Comparison of ENCODE assay signal across 8 mouse cellular contexts in genomic region chr11:94472585-94472915, GRCm38 (mm10). TPM values are rescaled to one million over a fixed set of nuclear protein-coding genes. Genes with fewer than 3 reads are reported as not detected.
DNase-seq lines count a peak whose midpoint lies in the region; ATAC-seq and TF ChIP-seq lines count a peak whose summit lies in the region.
"Had no signal": no experiment of that assay in that cellular context is flagged by ENCODE, and none has a peak within 500 bp of the region (broad histone marks: within the 10 kb centered on the region; RNA-seq: fewer than 3 reads in every experiment).

No protein-coding gene starts in this region.

- WGBS in forebrain, embryonic 11.5 days = 0% methylated on average over 15 of the region's 15 CpGs
- WGBS in intestine, embryonic 15.5 days = 2% methylated on average over 15 of the region's 15 CpGs
- under 1% methylated on average over 15 of the region's 15 CpGs for WGBS in neural tube, embryonic 15.5 days

- intact Hi-C loops in left cerebral cortex, adult 2 months (cut with DNase I) = loop anchor here (5.0 kb wide), 2 partner anchors 145 to 260 kb away; partner anchors contain the start of genes Ankrd40 and Tob1
- intact Hi-C loops in left cerebral cortex, postnatal 14 days (cut with DNase I) = loop anchor here (5.0 kb wide), 1 partner anchor 50 kb away; no protein-coding TSS in a partner anchor

- H3K4me3 ChIP-seq in left cerebral cortex, adult 2 months = peak overlapping the region; percentile 81
- H3K4me3 ChIP-seq in forebrain, embryonic 11.5 days (ENCODE audit: low read depth, low read length) = peak overlapping the region; percentile 77
- H3K4me3 ChIP-seq in intestine, embryonic 15.5 days (replicated peaks) = peak overlapping the region; percentile 75
- peak overlapping the region; percentile 92 for H3K4me3 ChIP-seq in neural tube, embryonic 15.5 days (replicated peaks)

- H3K27me3 ChIP-seq in forebrain, embryonic 11.5 days (ENCODE audit: control insufficient read depth, insufficient read depth, low read length) = peaks cover 22% of the 10 kb centered on the region
- peaks cover 46% of the 10 kb centered on the region for H3K27me3 ChIP-seq in intestine, embryonic 15.5 days (replicated peaks)
- peaks cover 19% of the 10 kb centered on the region for H3K27me3 ChIP-seq in neural tube, embryonic 15.5 days (replicated peaks)

- peaks cover 29% of the 10 kb centered on the region for H3K4me1 ChIP-seq in forebrain, embryonic 11.5 days (replicated peaks; ENCODE audit: control insufficient read depth, insufficient read depth, low read length)
- H3K4me1 ChIP-seq in intestine, embryonic 15.5 days (replicated peaks) = peaks cover 59% of the 10 kb centered on the region
- peaks cover 77% of the 10 kb centered on the region for H3K4me1 ChIP-seq in neural tube, embryonic 15.5 days

- no peak for ATAC-seq in forebrain, embryonic 11.5 days (replicated peaks; ENCODE audit: low FRiP score)
- no peak for ATAC-seq in intestine, embryonic 15.5 days
- ATAC-seq in neural tube, embryonic 15.5 days (ENCODE audit: low FRiP score) = no peak

- no peaks in the 10 kb centered on the region for H3K9me3 ChIP-seq in forebrain, embryonic 11.5 days (ENCODE audit: control insufficient read depth, low read length)
- no peaks in the 10 kb centered on the region for H3K9me3 ChIP-seq in intestine, embryonic 15.5 days
- H3K9me3 ChIP-seq in neural tube, embryonic 15.5 days (replicated peaks) = no peaks in the 10 kb centered on the region

- no peak for DNase-seq in left cerebral cortex, adult 2 months (ENCODE audit: extremely low spot score in 1 of 2, low spot score in 2 of 2)
- no peak for DNase-seq in left cerebral cortex, postnatal 14 days (ENCODE audit: low spot score in 2 of 2)
- no peak for DNase-seq in forebrain, embryonic 11.5 days (ENCODE audit: low spot score)
- no peak for DNase-seq in Muller cell, postnatal 12 days (ENCODE audit: inconsistent ontology term)
- no peak for DNase-seq in urinary bladder, adult 18-20 months (ENCODE audit: low spot score in 2 of 2)
- DNase-seq: adrenal gland, postnatal 14 days had no signal

- TF ChIP-seq CTCF in left cerebral cortex, adult 2 months (IDR thresholded peaks at IDR 0.05) = no peak

- peak overlapping the region; percentile 100 for H3K4me2 ChIP-seq in forebrain, embryonic 11.5 days (ENCODE audit: low read depth, low read length, severe bottlenecking)
- peak overlapping the region; percentile 94 for H3K4me2 ChIP-seq in intestine, embryonic 15.5 days (replicated peaks)
- H3K4me2 ChIP-seq in neural tube, embryonic 15.5 days = peak overlapping the region; percentile 92

- no peaks in the 10 kb centered on the region for H3K36me3 ChIP-seq in forebrain, embryonic 11.5 days (ENCODE audit: control insufficient read depth, insufficient read depth, low read length)
- no peaks in the 10 kb centered on the region for H3K36me3 ChIP-seq in intestine, embryonic 15.5 days
- H3K36me3 ChIP-seq in neural tube, embryonic 15.5 days = no peaks in the 10 kb centered on the region

- H3K27ac ChIP-seq in left cerebral cortex, adult 2 months = peak overlapping the region; percentile 91
- no peak overlapping the region for H3K27ac ChIP-seq in forebrain, embryonic 11.5 days (ENCODE audit: low read depth, low read length)
- 0 out of 2 replicates have a peak overlapping the region, but pooled peaks have one; percentile 17 for H3K27ac ChIP-seq in intestine, embryonic 15.5 days
- H3K27ac ChIP-seq in neural tube, embryonic 15.5 days (replicated peaks) = peak overlapping the region; percentile 80

- peak overlapping the region; percentile 84 for H3K9ac ChIP-seq in forebrain, embryonic 11.5 days (ENCODE audit: low read length)
- H3K9ac ChIP-seq in intestine, embryonic 15.5 days = peak overlapping the region; percentile 78
- H3K9ac ChIP-seq in neural tube, embryonic 15.5 days (replicated peaks) = peak overlapping the region; percentile 95

RNA-seq across cellular contexts. Expression of gene Cacna1g, which starts 1.4 kb away (rescaled TPM):
- total RNA-seq in left cerebral cortex, adult 2 months (2021) = 10 to 100 TPM; 93.0 to 98.7 TPM
- 100 to 1,000 TPM; 107 to 130 TPM for total RNA-seq in left cerebral cortex, postnatal 14 days (2021)
- 13.0 and 17.4 TPM in 2 replicates for polyA plus RNA-seq in forebrain, embryonic 11.5 days (2014; fragmentation: Nextera tagmentation; extraction: Ambion mirVana)
- polyA plus RNA-seq in intestine, embryonic 15.5 days (2015; fragmentation: Nextera tagmentation; extraction: Ambion mirVana) = 5.2 and 7.9 TPM in 2 replicates
- 12.8 and 14.7 TPM in 2 replicates for polyA plus RNA-seq in neural tube, embryonic 15.5 days (2015; fragmentation: Nextera tagmentation; extraction: Ambion mirVana)

RNA-seq across cellular contexts. Expression of gene Spata20, which starts 13.4 kb away (rescaled TPM):
- under 1 TPM; 0.41 to 0.51 TPM for total RNA-seq in left cerebral cortex, adult 2 months (2021)
- total RNA-seq in left cerebral cortex, postnatal 14 days (2021) = under 1 TPM; 0.38 to 0.62 TPM
- polyA plus RNA-seq in forebrain, embryonic 11.5 days (2014; fragmentation: Nextera tagmentation; extraction: Ambion mirVana) = 0.17 TPM in 1 of 2 replicates, not detected in the other
- polyA plus RNA-seq in intestine, embryonic 15.5 days (2015; fragmentation: Nextera tagmentation; extraction: Ambion mirVana) = 0.06 TPM in 1 of 2 replicates, not detected in the other
- 0.28 and 0.42 TPM in 2 replicates for polyA plus RNA-seq in neural tube, embryonic 15.5 days (2015; fragmentation: Nextera tagmentation; extraction: Ambion mirVana)
- total RNA-seq: adrenal gland, postnatal 14 days had no signal

RNA-seq across cellular contexts. Expression of gene Epn3, which starts 27.2 kb away (rescaled TPM):
- total RNA-seq in left cerebral cortex, adult 2 months (2021) = under 1 TPM; 0.79 TPM
- 1 to 10 TPM in 1 of 2 experiments, under 1 TPM in 1; 0.95 to 1.3 TPM for total RNA-seq in left cerebral cortex, postnatal 14 days (2021)
- 0.48 and 0.64 TPM in 2 replicates for polyA plus RNA-seq in forebrain, embryonic 11.5 days (2014; fragmentation: Nextera tagmentation; extraction: Ambion mirVana)
- polyA plus RNA-seq in intestine, embryonic 15.5 days (2015; fragmentation: Nextera tagmentation; extraction: Ambion mirVana) = 2.1 and 3.3 TPM in 2 replicates
- 1.1 and 1.5 TPM in 2 replicates for polyA plus RNA-seq in neural tube, embryonic 15.5 days (2015; fragmentation: Nextera tagmentation; extraction: Ambion mirVana)

RNA-seq across cellular contexts. Expression of gene Mycbpap, which starts 49.0 kb away (rescaled TPM):
- 1 to 10 TPM; 8.5 to 8.9 TPM for total RNA-seq in left cerebral cortex, adult 2 months (2021)
- total RNA-seq in left cerebral cortex, postnatal 14 days (2021) = 1 to 10 TPM; 3.2 to 3.8 TPM
- polyA plus RNA-seq in forebrain, embryonic 11.5 days (2014; fragmentation: Nextera tagmentation; extraction: Ambion mirVana) = 1.9 and 4.8 TPM in 2 replicates
- 2.0 and 2.2 TPM in 2 replicates for polyA plus RNA-seq in intestine, embryonic 15.5 days (2015; fragmentation: Nextera tagmentation; extraction: Ambion mirVana)
- 2.0 and 2.8 TPM in 2 replicates for polyA plus RNA-seq in neural tube, embryonic 15.5 days (2015; fragmentation: Nextera tagmentation; extraction: Ambion mirVana)
